Mouse (Mus musculus): ENCODE results near the gene Arpp21. TPM values are rescaled to one million over a fixed set of nuclear protein-coding genes. Genes with fewer than 3 reads are reported as not detected.

Arpp21 gene
- polyA plus RNA-seq, 1 experiment from 2014 or later = 0.83 TPM

GRCm38 (mm10) chr9:112173778-112174177, 62.0 kb downstream of the Arpp21 start:
- peaks cover 59% of the 10 kb centered on the region for H3K4me1 ChIP-seq
- no peaks in the 10 kb centered on the region for H3K9me3 ChIP-seq (replicated peaks)
- WGBS (ENCODE audit: insufficient replicate concordance) = 44% methylated on average over 5 of the region's 5 CpGs
- H3K4me3 ChIP-seq = no peak overlapping the region
- no peak for ATAC-seq
- no peaks in the 10 kb centered on the region for H3K27me3 ChIP-seq (replicated peaks)
- H3K4me2 ChIP-seq = peak overlapping the region; percentile 55
- no peak overlapping the region for H3K9ac ChIP-seq
- no peak overlapping the region; the same call in 1 of the 2 replicates for H3K27ac ChIP-seq
- no peaks in the 10 kb centered on the region for H3K36me3 ChIP-seq

GRCm38 (mm10) chr9:112164677-112165076, 71.1 kb downstream of the Arpp21 start:
- H3K4me3 ChIP-seq = no peak overlapping the region
- 58% methylated on average over 4 of the region's 4 CpGs for WGBS (ENCODE audit: insufficient replicate concordance)
- no peak overlapping the region for H3K9ac ChIP-seq
- H3K27me3 ChIP-seq (replicated peaks) = no peaks in the 10 kb centered on the region
- no peak overlapping the region for H3K27ac ChIP-seq
- no peaks in the 10 kb centered on the region for H3K36me3 ChIP-seq
- H3K9me3 ChIP-seq (replicated peaks) = no peaks in the 10 kb centered on the region
- ATAC-seq = no peak
- H3K4me1 ChIP-seq = no peaks in the 10 kb centered on the region
- H3K4me2 ChIP-seq = no peak overlapping the region

GRCm38 (mm10) chr9:112160981-112161380, 74.8 kb downstream of the Arpp21 start:
- Histone ChIP-seq H3K4me3 (no peak overlapping the region), H3K4me2 (no peak overlapping the region), H3K27me3 (replicated peaks) (no peaks in the 10 kb centered on the region; the same call in 1 of the 2 replicates), H3K36me3 (no peaks in the 10 kb centered on the region), H3K9ac (no peak overlapping the region), H3K4me1 (no peaks in the 10 kb centered on the region), H3K9me3 (replicated peaks) (no peaks in the 10 kb centered on the region), H3K27ac (no peak overlapping the region)
- no peak for ATAC-seq
- WGBS (ENCODE audit: insufficient replicate concordance) = 70% methylated on average over 2 of the region's 2 CpGs

GRCm38 (mm10) chr9:112153972-112154371, 81.8 kb downstream of the Arpp21 start:
- H3K4me3 ChIP-seq = no peak overlapping the region
- H3K27me3 ChIP-seq (replicated peaks) = no peaks in the 10 kb centered on the region; the same call in 1 of the 2 replicates
- H3K4me2 ChIP-seq = no peak overlapping the region
- WGBS (ENCODE audit: insufficient replicate concordance) = 46% methylated on average over 5 of the region's 5 CpGs
- peaks cover 25% of the 10 kb centered on the region for H3K4me1 ChIP-seq
- H3K9me3 ChIP-seq (replicated peaks) = no peaks in the 10 kb centered on the region
- no peaks in the 10 kb centered on the region for H3K36me3 ChIP-seq
- no peak overlapping the region for H3K27ac ChIP-seq
- H3K9ac ChIP-seq = no peak overlapping the region
- ATAC-seq = no peak

- Histone ChIP-seq H3K4me3 (no peak overlapping the region), H3K9ac (no peak overlapping the region), H3K36me3 (no peaks in the 10 kb centered on the region), H3K9me3 (replicated peaks) (no peaks in the 10 kb centered on the region), H3K4me2 (no peak overlapping the region), H3K27ac (no peak overlapping the region), H3K27me3 (replicated peaks) (no peaks in the 10 kb centered on the region), H3K4me1 (peaks cover 25% of the 10 kb centered on the region)
- ATAC-seq = peak; percentile 81
- 48% methylated on average over 2 of the region's 2 CpGs for WGBS (ENCODE audit: insufficient replicate concordance)
These were observed 83.0 kb downstream of the Arpp21 start for GRCm38 (mm10) chr9:112152762-112153161.

GRCm38 (mm10) chr9:112151177-112151576, 84.6 kb downstream of the Arpp21 start:
- Histone ChIP-seq H3K9me3 (replicated peaks) (no peaks in the 10 kb centered on the region), H3K36me3 (no peaks in the 10 kb centered on the region), H3K4me3 (no peak overlapping the region), H3K27me3 (replicated peaks) (no peaks in the 10 kb centered on the region), H3K4me1 (peaks cover 25% of the 10 kb centered on the region), H3K9ac (no peak overlapping the region), H3K4me2 (no peak overlapping the region), H3K27ac (no peak overlapping the region)
- no peak for ATAC-seq
- 61% methylated on average over 5 of the region's 5 CpGs for WGBS (ENCODE audit: insufficient replicate concordance)

GRCm38 (mm10) chr9:112140658-112141057, 95.1 kb downstream of the Arpp21 start:
- WGBS (ENCODE audit: insufficient replicate concordance) = 29% methylated on average over 8 of the region's 8 CpGs

GRCm38 (mm10) chr9:112137820-112138219, 97.9 kb downstream of the Arpp21 start:
- Histone ChIP-seq H3K4me1 (no peaks in the 10 kb centered on the region), H3K27me3 (replicated peaks) (no peaks in the 10 kb centered on the region), H3K9me3 (replicated peaks) (no peaks in the 10 kb centered on the region), H3K4me3 (no peak overlapping the region), H3K27ac (no peak overlapping the region), H3K4me2 (no peak overlapping the region), H3K9ac (no peak overlapping the region), H3K36me3 (no peaks in the 10 kb centered on the region)
- no peak for ATAC-seq

More at GRCm38 (mm10) chr9:112140658-112141057, 95.1 kb downstream of the Arpp21 start:
- no peaks in the 10 kb centered on the region for H3K9me3 ChIP-seq (replicated peaks)
- H3K9ac ChIP-seq = no peak overlapping the region
- no peaks in the 10 kb centered on the region for H3K36me3 ChIP-seq
- H3K4me2 ChIP-seq = no peak overlapping the region
- no peaks in the 10 kb centered on the region for H3K4me1 ChIP-seq
- H3K27me3 ChIP-seq (replicated peaks) = no peaks in the 10 kb centered on the region; the same call in 1 of the 2 replicates
- no peak overlapping the region for H3K4me3 ChIP-seq
- H3K27ac ChIP-seq = no peak overlapping the region
- peak; percentile 74 for ATAC-seq

- 61% methylated on average over 3 of the region's 3 CpGs for WGBS (ENCODE audit: insufficient replicate concordance)
- H3K27ac ChIP-seq = no peak overlapping the region
These were observed 104.9 kb downstream of the Arpp21 start for GRCm38 (mm10) chr9:112130812-112131211.

GRCm38 (mm10) chr9:112124667-112125066, 111.1 kb downstream of the Arpp21 start:
- Histone ChIP-seq H3K27me3 (replicated peaks) (peaks cover 9% of the 10 kb centered on the region), H3K9me3 (replicated peaks) (no peaks in the 10 kb centered on the region), H3K36me3 (no peaks in the 10 kb centered on the region), H3K27ac (no peak overlapping the region), H3K9ac (no peak overlapping the region), H3K4me3 (no peak overlapping the region), H3K4me2 (no peak overlapping the region), H3K4me1 (no peaks in the 10 kb centered on the region)
- ATAC-seq = no peak
- WGBS (ENCODE audit: insufficient replicate concordance) = 38% methylated on average over 10 of the region's 10 CpGs

More at GRCm38 (mm10) chr9:112130812-112131211, 104.9 kb downstream of the Arpp21 start:
- Histone ChIP-seq H3K9ac (no peak overlapping the region), H3K4me3 (no peak overlapping the region), H3K4me2 (no peak overlapping the region), H3K36me3 (no peaks in the 10 kb centered on the region), H3K27me3 (replicated peaks) (no peaks in the 10 kb centered on the region), H3K9me3 (replicated peaks) (no peaks in the 10 kb centered on the region), H3K4me1 (no peaks in the 10 kb centered on the region)
- no peak for ATAC-seq

GRCm38 (mm10) chr9:112124184-112124583, 111.6 kb downstream of the Arpp21 start:
- H3K4me2 ChIP-seq = no peak overlapping the region
- 57% methylated on average over 4 of the region's 4 CpGs for WGBS (ENCODE audit: insufficient replicate concordance)
- H3K9me3 ChIP-seq (replicated peaks) = no peaks in the 10 kb centered on the region
- peaks cover 14% of the 10 kb centered on the region for H3K27me3 ChIP-seq (replicated peaks)
- H3K9ac ChIP-seq = no peak overlapping the region
- no peak overlapping the region for H3K27ac ChIP-seq
- H3K36me3 ChIP-seq = no peaks in the 10 kb centered on the region
- H3K4me3 ChIP-seq = no peak overlapping the region
- no peaks in the 10 kb centered on the region for H3K4me1 ChIP-seq
- ATAC-seq = no peak

- ATAC-seq = no peak
- Histone ChIP-seq H3K36me3 (no peaks in the 10 kb centered on the region), H3K27ac (no peak overlapping the region), H3K9ac (no peak overlapping the region), H3K4me2 (no peak overlapping the region), H3K27me3 (replicated peaks) (peaks cover 22% of the 10 kb centered on the region), H3K9me3 (replicated peaks) (no peaks in the 10 kb centered on the region), H3K4me3 (no peak overlapping the region), H3K4me1 (no peaks in the 10 kb centered on the region; the same call in 1 of the 2 replicates)
- 71% methylated on average over 6 of the region's 6 CpGs for WGBS (ENCODE audit: insufficient replicate concordance)
These were observed 112.3 kb downstream of the Arpp21 start for GRCm38 (mm10) chr9:112123421-112123828.

- no peaks in the 10 kb centered on the region for H3K9me3 ChIP-seq (replicated peaks)
- no peak for ATAC-seq
- 43% methylated on average over 3 of the region's 3 CpGs for WGBS (ENCODE audit: insufficient replicate concordance)
- no peaks in the 10 kb centered on the region; the same call in 1 of the 2 replicates for H3K4me1 ChIP-seq
- no peak overlapping the region for H3K4me2 ChIP-seq
- H3K27ac ChIP-seq = no peak overlapping the region
- H3K9ac ChIP-seq = no peak overlapping the region
- H3K36me3 ChIP-seq = no peaks in the 10 kb centered on the region
- peaks cover 37% of the 10 kb centered on the region for H3K27me3 ChIP-seq (replicated peaks)
- H3K4me3 ChIP-seq = no peak overlapping the region
These were observed 116.2 kb downstream of the Arpp21 start for GRCm38 (mm10) chr9:112119535-112119934.

Measured in liver, embryonic 12.5 days (tissue).